Mouse (Mus musculus) Muller cell, postnatal 12 days (primary cell): ENCODE results near the gene Katnal1.

Source experiments
- DNase-seq: peaks from one replicate; pipeline ENCODE4 v3.0.0-alpha.2; 2015; ENCODE audit errors: inconsistent ontology term

Katnal1 gene

DNA sequence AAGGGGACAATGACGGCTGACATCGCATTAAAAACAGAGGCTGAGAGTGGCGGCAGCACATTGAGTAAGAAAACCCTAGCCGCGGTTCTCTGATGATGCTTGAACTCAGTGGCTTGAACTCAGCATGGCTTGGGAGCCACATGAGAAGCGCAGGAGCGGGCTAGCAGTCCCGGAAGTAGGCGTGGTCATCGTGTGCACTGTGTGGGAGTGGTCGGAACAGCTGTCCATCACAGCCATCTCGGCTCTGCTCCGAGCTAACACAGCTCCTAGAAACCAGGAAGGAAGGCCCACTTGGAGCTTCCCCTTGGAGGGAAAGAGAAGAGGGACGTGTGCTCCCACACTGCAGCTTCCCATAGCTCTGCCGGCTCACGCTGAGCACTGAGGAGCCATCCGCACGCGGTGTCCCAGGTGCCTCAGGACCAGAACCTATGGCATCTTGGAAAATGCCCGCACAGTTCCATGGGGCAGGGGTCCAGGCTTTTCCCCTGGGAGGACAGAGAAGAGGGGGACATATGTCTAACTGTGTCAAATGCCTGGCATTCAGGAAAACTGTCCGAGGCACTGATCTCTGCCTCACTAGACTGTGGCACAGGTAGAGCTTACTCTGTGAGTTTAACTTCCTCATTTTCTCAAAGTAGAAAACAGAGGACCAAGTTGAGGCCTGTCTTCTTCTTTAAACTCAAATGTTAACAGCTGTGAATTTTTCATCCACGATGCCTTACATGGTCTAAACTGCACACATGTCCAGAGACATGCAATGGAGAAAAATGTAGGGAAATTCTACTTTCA, 43.1 kb downstream of the Katnal1 start:
- DNase-seq: no peak

GRCm38 (mm10) chr5:148883671-148884070, 45.4 kb downstream of the Katnal1 start:
- no peak for DNase-seq

GRCm38 (mm10) chr5:148879218-148879617, 49.9 kb downstream of the Katnal1 start:
- no peak for DNase-seq

- DNase-seq: no peak
Measured at GRCm38 (mm10) chr5:148873116-148873515, 56.0 kb downstream of the Katnal1 start.

- DNase-seq: no peak
Measured at GRCm38 (mm10) chr5:148869583-148869982, 59.5 kb downstream of the Katnal1 start.

GRCm38 (mm10) chr5:148867766-148868165, 61.4 kb downstream of the Katnal1 start:
- no peak for DNase-seq

DNA sequence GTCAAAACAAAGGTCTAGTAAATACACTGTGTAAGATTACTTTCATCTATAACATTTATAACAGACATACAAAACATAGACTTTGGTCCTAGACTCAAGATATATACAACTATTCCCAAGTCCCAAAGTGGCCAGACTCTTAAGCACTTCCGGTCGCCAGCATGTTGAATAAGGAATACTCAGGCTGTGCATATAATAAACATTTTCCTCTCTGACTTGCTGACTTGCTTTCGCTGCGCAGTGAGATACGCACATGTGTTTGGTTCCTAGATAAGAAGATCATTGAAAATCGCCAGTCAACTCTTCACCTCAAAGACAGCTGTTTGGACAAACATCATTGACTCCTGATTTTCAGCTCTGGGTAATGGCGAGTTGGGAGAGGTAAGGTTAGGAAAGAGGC, 61.9 kb downstream of the Katnal1 start:
- DNase-seq: no peak

- no peak for DNase-seq
Measured at GRCm38 (mm10) chr5:148866571-148866970, 62.5 kb downstream of the Katnal1 start.

DNA sequence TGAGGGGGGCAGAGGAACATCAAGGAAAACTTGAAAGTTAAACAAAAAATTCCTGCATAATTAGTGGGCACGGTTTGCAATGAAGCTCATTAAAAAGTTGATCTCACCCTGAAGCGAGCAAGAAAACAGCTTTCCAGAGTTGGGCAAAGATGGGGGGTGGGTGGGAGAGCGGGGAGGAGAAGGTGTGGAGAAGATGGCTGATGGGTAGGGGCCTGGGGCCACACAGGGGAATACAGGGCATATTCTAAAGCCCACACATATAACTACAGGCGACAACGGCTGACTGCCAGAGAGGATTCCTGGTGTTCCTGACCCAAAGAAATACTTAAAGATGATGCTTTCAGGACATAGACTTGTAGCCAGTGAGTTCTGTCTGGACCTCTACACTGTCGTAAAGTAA, 65.7 kb downstream of the Katnal1 start:
- peak; percentile 22 for DNase-seq

- DNase-seq: no peak
Measured at GRCm38 (mm10) chr5:148862853-148863252, 66.3 kb downstream of the Katnal1 start.

DNA sequence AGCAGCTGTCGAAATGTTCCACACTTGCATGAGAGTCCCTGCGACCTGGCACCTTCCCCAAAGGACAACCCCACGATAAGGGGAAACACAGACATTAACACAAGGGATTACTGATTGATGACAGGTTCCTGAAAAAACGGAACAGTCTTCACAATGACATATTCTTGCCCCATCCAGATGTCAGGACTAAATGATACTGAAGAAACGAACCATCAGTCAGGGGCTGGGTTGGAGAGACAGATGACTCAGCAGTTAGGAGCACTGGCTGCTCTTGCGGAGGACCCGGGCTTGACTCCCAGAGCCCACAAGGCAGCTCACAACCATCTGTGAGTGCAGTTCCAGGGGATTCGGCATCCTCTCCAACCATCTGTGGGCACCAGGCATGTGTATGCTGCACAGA, 67.0 kb downstream of the Katnal1 start:
- no peak for DNase-seq

GRCm38 (mm10) chr5:148857522-148857921, 71.6 kb downstream of the Katnal1 start:
- DNase-seq: no peak

DNA sequence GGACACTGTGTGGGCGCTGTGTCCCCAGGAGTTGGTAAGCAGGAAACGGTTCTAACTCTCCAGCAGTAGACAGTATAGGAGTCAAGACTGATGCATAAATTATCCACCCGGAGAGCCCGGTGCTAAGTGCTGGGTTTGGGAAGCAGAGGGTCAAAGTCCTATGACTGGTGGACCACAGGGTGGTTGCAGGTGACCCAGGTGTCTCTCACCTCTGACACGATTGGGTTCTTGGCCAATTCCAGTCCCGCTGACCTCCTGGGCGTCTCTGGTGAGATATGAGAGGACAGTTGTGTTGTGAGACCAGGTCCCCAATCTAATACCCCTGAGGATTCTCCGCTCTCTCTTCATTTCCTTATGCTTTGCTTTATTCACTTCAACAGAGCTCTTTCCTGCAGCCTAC, 74.1 kb downstream of the Katnal1 start:
- DNase-seq: no peak

GRCm38 (mm10) chr5:148854166-148854565, 75.0 kb downstream of the Katnal1 start:
- DNase-seq: no peak

- peak; percentile 14 for DNase-seq
Measured at GRCm38 (mm10) chr5:148849516-148849915, 79.6 kb downstream of the Katnal1 start.

GRCm38 (mm10) chr5:148847032-148847431, 82.1 kb downstream of the Katnal1 start:
- no peak for DNase-seq

GRCm38 (mm10) chr5:148837069-148837468, 92.1 kb downstream of the Katnal1 start:
- DNase-seq: no peak

DNA sequence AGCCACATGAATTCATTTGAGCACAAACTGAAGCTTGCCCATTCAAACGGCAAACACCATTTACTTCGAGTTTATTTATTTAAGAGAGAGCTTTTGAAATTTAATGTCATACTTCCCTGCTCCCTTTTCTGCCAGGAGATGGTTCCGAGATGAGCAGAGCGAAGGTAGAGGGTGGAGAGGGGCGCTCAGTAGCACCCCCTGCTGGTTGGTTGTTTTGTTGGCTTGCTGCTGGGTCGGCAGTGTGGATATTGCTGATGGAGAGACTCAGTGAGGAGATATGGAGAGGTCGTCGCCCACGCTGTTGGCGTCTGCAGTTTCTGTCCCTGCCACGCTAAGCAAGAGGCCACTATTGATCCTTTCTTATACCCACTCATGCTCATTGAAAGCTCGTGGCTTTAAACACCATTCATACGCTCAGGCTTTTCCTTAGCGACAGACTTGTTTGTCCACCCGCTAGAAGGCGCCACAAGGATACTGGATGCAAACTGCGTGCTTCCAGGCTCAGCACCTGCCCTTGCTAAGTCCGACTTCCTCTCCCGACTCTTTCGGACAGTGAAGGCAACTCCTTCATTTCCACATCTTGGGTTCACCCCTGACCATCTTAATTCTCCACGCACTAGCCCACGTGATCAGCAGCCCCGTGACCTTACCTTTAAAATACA, 97.4 kb downstream of the Katnal1 start:
- peak; percentile 78 for DNase-seq

DNA sequence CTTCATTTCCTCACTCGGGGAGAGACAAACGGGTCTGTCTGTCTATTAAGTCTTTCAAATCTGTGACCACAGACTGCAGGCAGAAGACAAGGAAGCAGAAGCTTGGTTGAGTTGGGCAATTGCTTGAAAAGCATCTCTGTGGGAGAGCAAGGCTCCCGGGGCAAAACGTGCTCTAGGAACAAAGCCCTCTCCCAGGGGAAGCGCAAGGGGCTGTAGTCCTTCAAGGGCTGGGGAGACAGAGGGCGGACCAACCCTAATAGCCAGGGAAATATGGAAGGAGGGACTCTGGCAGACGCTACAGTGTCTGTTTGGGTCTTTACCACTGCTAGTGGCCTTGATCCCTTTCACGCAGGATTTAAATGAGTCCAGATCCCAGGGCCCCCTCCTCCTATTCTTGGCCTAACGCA, 98.0 kb downstream of the Katnal1 start:
- DNase-seq: peak; percentile 71

DNA sequence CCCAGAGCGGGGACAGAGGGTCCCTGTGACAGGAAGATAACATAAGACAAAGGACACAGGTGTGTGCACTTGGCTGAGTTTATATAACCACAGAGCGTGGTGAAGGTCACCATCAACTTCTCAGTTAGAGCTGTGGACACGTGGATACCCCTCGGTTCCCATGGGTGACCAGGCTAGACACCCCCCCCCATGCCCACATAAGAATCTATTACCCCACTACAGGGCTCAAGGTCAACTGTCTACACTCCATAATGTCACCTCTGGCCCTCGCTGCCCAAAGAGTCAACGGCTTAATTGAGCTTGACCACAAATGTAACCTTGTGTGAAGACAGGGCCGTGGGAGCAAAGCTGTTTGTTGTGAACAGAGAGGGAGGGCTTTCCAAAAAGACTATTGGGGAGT, 103.4 kb downstream of the Katnal1 start:
- DNase-seq: no peak

DNA sequence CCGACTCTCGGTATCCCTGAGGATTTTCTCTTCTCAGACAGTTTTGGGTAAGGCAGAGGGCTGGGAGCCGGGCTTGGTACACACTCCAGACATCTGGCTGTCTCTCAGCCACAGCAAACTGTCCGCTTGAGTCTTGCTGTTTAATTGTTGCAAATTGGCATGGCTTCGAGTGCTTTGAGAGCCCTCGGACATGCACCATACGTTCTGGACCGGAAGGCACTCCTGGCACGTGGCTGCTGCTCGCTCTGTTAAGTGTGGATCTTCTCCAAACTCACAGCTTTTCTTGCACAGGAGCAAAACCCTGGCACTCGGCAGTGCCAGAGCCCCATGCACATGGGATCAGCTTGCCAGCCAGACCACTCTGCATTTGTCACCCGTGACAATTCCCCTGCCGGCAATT, 106.3 kb downstream of the Katnal1 start:
- DNase-seq: no peak
